21 mouse cellular contexts compared by ENCODE assay signal in genomic region chr5:49356381-49356780, GRCm38 (mm10).
A peak's percentile ranks its signal among the peaks of the same experiment; 100 is the strongest.
DNase-seq lines count a peak whose midpoint lies in the region; ATAC-seq lines count a peak whose summit lies in the region.
"Had no signal": no experiment of that assay in that cellular context is flagged by ENCODE, and none has a peak within 500 bp of the region (broad histone marks: within the 10 kb centered on the region; RNA-seq: fewer than 3 reads in every experiment).

No protein-coding gene starts in this region.

- no peak overlapping the region for H3K4me2 ChIP-seq in forebrain, embryonic 14.5 days (ENCODE audit: low read length)
- H3K4me2 ChIP-seq in midbrain, embryonic 14.5 days (ENCODE audit: low read length), result no peak overlapping the region
- no peak overlapping the region for H3K4me2 ChIP-seq in midbrain, embryonic 11.5 days
- no peak overlapping the region for H3K4me2 ChIP-seq in neural tube, embryonic 13.5 days
- H3K4me2 ChIP-seq: embryonic facial prominence, embryonic 12.5 days; embryonic facial prominence, embryonic 15.5 days; heart, embryonic 11.5 days; hindbrain, embryonic 12.5 days; hindbrain, embryonic 15.5 days had no signal

- H3K9me3 ChIP-seq in forebrain, embryonic 14.5 days (replicated peaks; ENCODE audit: control insufficient read depth, low read length), result no peaks in the 10 kb centered on the region
- H3K9me3 ChIP-seq in forebrain, embryonic 10.5 days, result no peaks in the 10 kb centered on the region
- H3K9me3 ChIP-seq in midbrain, embryonic 14.5 days (ENCODE audit: control insufficient read depth, low read length), result no peaks in the 10 kb centered on the region
- H3K9me3 ChIP-seq in midbrain, embryonic 11.5 days (ENCODE audit: control insufficient read depth, low read length), result no peaks in the 10 kb centered on the region
- no peaks in the 10 kb centered on the region for H3K9me3 ChIP-seq in neural tube, embryonic 13.5 days
- H3K9me3 ChIP-seq: embryonic facial prominence, embryonic 12.5 days; embryonic facial prominence, embryonic 15.5 days; hindbrain, embryonic 12.5 days; hindbrain, embryonic 15.5 days had no signal

- no peaks in the 10 kb centered on the region for H3K4me1 ChIP-seq in forebrain, embryonic 14.5 days (ENCODE audit: control insufficient read depth, insufficient read depth, low read length)
- no peaks in the 10 kb centered on the region for H3K4me1 ChIP-seq in forebrain, embryonic 10.5 days
- no peaks in the 10 kb centered on the region for H3K4me1 ChIP-seq in midbrain, embryonic 14.5 days (ENCODE audit: control insufficient read depth, insufficient read depth, low read length)
- no peaks in the 10 kb centered on the region for H3K4me1 ChIP-seq in midbrain, embryonic 11.5 days (ENCODE audit: control insufficient read depth, insufficient read depth, low read length)
- H3K4me1 ChIP-seq in neural tube, embryonic 13.5 days (replicated peaks), result no peaks in the 10 kb centered on the region
- H3K4me1 ChIP-seq: embryonic facial prominence, embryonic 12.5 days; embryonic facial prominence, embryonic 15.5 days; hindbrain, embryonic 12.5 days; hindbrain, embryonic 15.5 days had no signal

- no peak overlapping the region for H3K27ac ChIP-seq in forebrain, embryonic 14.5 days (ENCODE audit: low read depth, low read length)
- H3K27ac ChIP-seq in forebrain, embryonic 10.5 days, result no peak overlapping the region
- H3K27ac ChIP-seq in midbrain, embryonic 14.5 days (replicated peaks; ENCODE audit: low read depth, low read length), result no peak overlapping the region
- H3K27ac ChIP-seq in midbrain, embryonic 11.5 days (ENCODE audit: low read depth, low read length), result no peak overlapping the region
- no peak overlapping the region for H3K27ac ChIP-seq in neural tube, embryonic 13.5 days (replicated peaks)
- H3K27ac ChIP-seq: embryonic facial prominence, embryonic 12.5 days; embryonic facial prominence, embryonic 15.5 days; hindbrain, embryonic 12.5 days; hindbrain, embryonic 15.5 days had no signal

- no peak for DNase-seq in forebrain, embryonic 14.5 days (ENCODE audit: low spot score)
- no peak for DNase-seq in forebrain, embryonic 10.5 days (ENCODE audit: extremely low spot score, low spot score)
- no peak for DNase-seq in midbrain, embryonic 14.5 days
- no peak for DNase-seq in midbrain, embryonic 11.5 days (ENCODE audit: low spot score, missing footprints)
- DNase-seq in neural tube, embryonic 10.5 days (ENCODE audit: extremely low spot score, low spot score), result no peak
- no peak for DNase-seq in lung, postnatal 36 days
- DNase-seq: adrenal gland, adult 2 months; adrenal gland, postnatal 14 days; cerebellum, adult 11 months; cerebellum, adult 2 months; cerebellum, adult 9-11 months; cerebellum, postnatal 25 days; gastrocnemius, postnatal 10 days; gastrocnemius, postnatal 36 days had no signal

- H3K9ac ChIP-seq in forebrain, embryonic 14.5 days (ENCODE audit: low read length), result no peak overlapping the region
- H3K9ac ChIP-seq in midbrain, embryonic 14.5 days (replicated peaks; ENCODE audit: low read length), result no peak overlapping the region
- H3K9ac ChIP-seq in midbrain, embryonic 11.5 days (ENCODE audit: low read length), result no peak overlapping the region
- no peak overlapping the region for H3K9ac ChIP-seq in neural tube, embryonic 13.5 days
- H3K9ac ChIP-seq: embryonic facial prominence, embryonic 12.5 days; embryonic facial prominence, embryonic 15.5 days; hindbrain, embryonic 12.5 days; hindbrain, embryonic 15.5 days had no signal

- 70% methylated on average over 3 of the region's 3 CpGs for WGBS in forebrain, embryonic 14.5 days
- 86% methylated on average over 3 of the region's 3 CpGs for WGBS in forebrain, embryonic 10.5 days
- WGBS in midbrain, embryonic 14.5 days, result 81% methylated on average over 3 of the region's 3 CpGs
- 85% methylated on average over 3 of the region's 3 CpGs for WGBS in midbrain, embryonic 11.5 days
- 74% methylated on average over 3 of the region's 3 CpGs for WGBS in neural tube, embryonic 13.5 days

- ATAC-seq in forebrain, embryonic 14.5 days, result peak; percentile 79
- 0 out of 2 replicates have a peak, but pooled peaks have one; percentile 31 for ATAC-seq in midbrain, embryonic 14.5 days (ENCODE audit: low FRiP score, low TSS enrichment)
- no peak for ATAC-seq in midbrain, embryonic 11.5 days (ENCODE audit: low FRiP score)
- ATAC-seq in neural tube, embryonic 13.5 days (ENCODE audit: low read depth), result peak; percentile 74
- ATAC-seq: CD4-positive, CD25-positive, alpha-beta regulatory T cell, adult 4 months had no signal

- H3K4me3 ChIP-seq in forebrain, embryonic 14.5 days (ENCODE audit: low read depth, low read length), result no peak overlapping the region
- H3K4me3 ChIP-seq in forebrain, embryonic 10.5 days, result no peak overlapping the region
- no peak overlapping the region for H3K4me3 ChIP-seq in midbrain, embryonic 14.5 days (replicated peaks; ENCODE audit: low read depth, low read length)
- no peak overlapping the region for H3K4me3 ChIP-seq in midbrain, embryonic 11.5 days (ENCODE audit: low read depth, low read length)
- no peak overlapping the region for H3K4me3 ChIP-seq in neural tube, embryonic 13.5 days
- H3K4me3 ChIP-seq: embryonic facial prominence, embryonic 12.5 days; embryonic facial prominence, embryonic 15.5 days; hindbrain, embryonic 12.5 days; hindbrain, embryonic 15.5 days had no signal

- no peaks in the 10 kb centered on the region for H3K36me3 ChIP-seq in forebrain, embryonic 14.5 days (ENCODE audit: control insufficient read depth, insufficient read depth, low read length)
- H3K36me3 ChIP-seq in forebrain, embryonic 10.5 days (replicated peaks), result no peaks in the 10 kb centered on the region
- H3K36me3 ChIP-seq in midbrain, embryonic 14.5 days (ENCODE audit: control insufficient read depth, insufficient read depth, low read length), result no peaks in the 10 kb centered on the region
- no peaks in the 10 kb centered on the region for H3K36me3 ChIP-seq in midbrain, embryonic 11.5 days (ENCODE audit: control insufficient read depth, insufficient read depth, low read length)
- H3K36me3 ChIP-seq in neural tube, embryonic 13.5 days, result no peaks in the 10 kb centered on the region
- H3K36me3 ChIP-seq: embryonic facial prominence, embryonic 12.5 days; embryonic facial prominence, embryonic 15.5 days; hindbrain, embryonic 12.5 days; hindbrain, embryonic 15.5 days had no signal

- no peaks in the 10 kb centered on the region for H3K27me3 ChIP-seq in forebrain, embryonic 14.5 days (replicated peaks; ENCODE audit: control insufficient read depth, insufficient read depth, low read length)
- no peaks in the 10 kb centered on the region for H3K27me3 ChIP-seq in forebrain, embryonic 10.5 days (ENCODE audit: poor library complexity, severe bottlenecking)
- H3K27me3 ChIP-seq in midbrain, embryonic 14.5 days (ENCODE audit: control insufficient read depth, insufficient read depth, low read length), result no peaks in the 10 kb centered on the region
- H3K27me3 ChIP-seq in midbrain, embryonic 11.5 days (ENCODE audit: control insufficient read depth, insufficient read depth, low read length), result no peaks in the 10 kb centered on the region
- H3K27me3 ChIP-seq in neural tube, embryonic 13.5 days, result no peaks in the 10 kb centered on the region
- H3K27me3 ChIP-seq: embryonic facial prominence, embryonic 12.5 days; embryonic facial prominence, embryonic 15.5 days; hindbrain, embryonic 12.5 days; hindbrain, embryonic 15.5 days had no signal
